Mouse (Mus musculus): Measurements from ENCODE around the gene Tiam2. TPM values are rescaled to one million over a fixed set of nuclear protein-coding genes. Genes with fewer than 3 reads are reported as not detected.

The Tiam2 gene
- total and polyA plus RNA-seq, 3 experiments: 0.42 to 1.9 TPM; not detected in 1

GRCm38 (mm10) chr17:3442526-3443401 lies 116.4 kb downstream of the Tiam2 start:
- no peak overlapping the region for H3K9ac ChIP-seq (ENCODE audit: control insufficient read depth, low read depth, low read length, poor library complexity, severe bottlenecking)
- H3K4me1 ChIP-seq (ENCODE audit: control insufficient read depth in 1 of 2, insufficient read depth in 2 of 2, low read length in 2 of 2): peaks cover 0 to 7% of the 10 kb centered on the region in 2 experiments; a peak in 1 of 4 replicates
- H3K79me2 ChIP-seq (ENCODE audit: control insufficient read depth, insufficient read depth, low read length, poor library complexity): no peaks in the 10 kb centered on the region
- no peaks in the 10 kb centered on the region for H3K9me3 ChIP-seq (replicated peaks; ENCODE audit: insufficient read depth, low read length)
- no peak for DNase-seq (ENCODE audit: low read depth, low spot score)
- peaks cover 12 to 14% of the 10 kb centered on the region in 2 experiments for H3K27me3 ChIP-seq (ENCODE audit: control insufficient read depth in 1 of 2, insufficient read depth in 2 of 2, low read length in 2 of 2)
- TF ChIP-seq ZC3H11A (IDR thresholded peaks at IDR 0.05; ENCODE audit: low read depth, low read length): no peak
- TF ChIP-seq TCF12 (IDR thresholded peaks at IDR 0.05; ENCODE audit: low read depth, low read length): no peak
- H3K36me3 ChIP-seq (ENCODE audit: control insufficient read depth in 1 of 2, insufficient read depth in 2 of 2, low read length in 2 of 2): peaks cover 0 to 2% of the 10 kb centered on the region in 2 experiments; a peak in 2 of 4 replicates
- H3K4me3 ChIP-seq (ENCODE audit: control insufficient read depth in 1 of 2, insufficient read depth in 1 of 2, low read depth in 2 of 2, low read length in 2 of 2): no peak overlapping the region
- no peak overlapping the region for H3K27ac ChIP-seq (ENCODE audit: control insufficient read depth, low read depth, low read length)

- peaks cover 0 to 2% of the 10 kb centered on the region in 2 experiments; a peak in 2 of 4 replicates for H3K36me3 ChIP-seq (ENCODE audit: control insufficient read depth in 1 of 2, insufficient read depth in 2 of 2, low read length in 2 of 2)
- TF ChIP-seq UBTF (IDR thresholded peaks at IDR 0.05; ENCODE audit: borderline replicate concordance, insufficient read depth, low read depth, low read length) (no peak), RAD21 (IDR thresholded peaks at IDR 0.05; ENCODE audit: low read depth, low read length) (peak; percentile 71), CTCF (IDR thresholded peaks at IDR 0.05 in 2 of 3, conservative IDR thresholded peaks at IDR 0.05 in 1 of 3; ENCODE audit: control insufficient read depth in 1 of 3, insufficient read depth in 1 of 3, low read depth in 2 of 3, low read length in 3 of 3, poor library complexity in 1 of 3, severe bottlenecking in 1 of 3) (peak in 2 of 3 experiments; percentile 21 to 77; a peak in 4 of 6 replicates), RCOR1 (IDR thresholded peaks at IDR 0.05; ENCODE audit: low read depth, low read length) (0 out of 2 replicates have a peak, but pooled peaks have one; percentile 3), MXI1 (IDR thresholded peaks at IDR 0.05; ENCODE audit: low read depth, low read length) (no peak), ZC3H11A (IDR thresholded peaks at IDR 0.05; ENCODE audit: low read depth, low read length) (peak; percentile 71), SMC3 (IDR thresholded peaks at IDR 0.05; ENCODE audit: low read depth, low read length) (peak; percentile 81)
- H3K4me1 ChIP-seq (ENCODE audit: control insufficient read depth in 1 of 2, insufficient read depth in 2 of 2, low read length in 2 of 2): peaks cover 0 to 7% of the 10 kb centered on the region in 2 experiments; a peak in 1 of 4 replicates
- no peaks in the 10 kb centered on the region for H3K9me3 ChIP-seq (replicated peaks; ENCODE audit: insufficient read depth, low read length)
- peak; percentile 83 for DNase-seq (ENCODE audit: low read depth, low spot score)
- H3K9ac ChIP-seq (ENCODE audit: control insufficient read depth, low read depth, low read length, poor library complexity, severe bottlenecking): no peak overlapping the region
- H3K79me2 ChIP-seq (ENCODE audit: control insufficient read depth, insufficient read depth, low read length, poor library complexity): no peaks in the 10 kb centered on the region
- H3K4me3 ChIP-seq (ENCODE audit: control insufficient read depth in 1 of 2, insufficient read depth in 1 of 2, low read depth in 2 of 2, low read length in 2 of 2): no peak overlapping the region
- no peak overlapping the region for H3K27ac ChIP-seq (ENCODE audit: control insufficient read depth, low read depth, low read length)
- peaks cover 1 to 3% of the 10 kb centered on the region in 2 experiments; a peak in 3 of 4 replicates for H3K27me3 ChIP-seq (ENCODE audit: control insufficient read depth in 1 of 2, insufficient read depth in 2 of 2, low read length in 2 of 2)
Measured at GRCm38 (mm10) chr17:3446191-3446950, 120.0 kb downstream of the Tiam2 start.

GRCm38 (mm10) chr17:3448725-3449124 lies 122.4 kb downstream of the Tiam2 start:
- no peak overlapping the region for H3K9ac ChIP-seq (ENCODE audit: control insufficient read depth, low read depth, low read length, poor library complexity, severe bottlenecking)
- peaks cover 0 to 2% of the 10 kb centered on the region in 2 experiments; a peak in 2 of 4 replicates for H3K36me3 ChIP-seq (ENCODE audit: control insufficient read depth in 1 of 2, insufficient read depth in 2 of 2, low read length in 2 of 2)
- no peak overlapping the region for H3K4me3 ChIP-seq (ENCODE audit: control insufficient read depth in 1 of 2, insufficient read depth in 1 of 2, low read depth in 2 of 2, low read length in 2 of 2)
- H3K27me3 ChIP-seq (ENCODE audit: control insufficient read depth in 1 of 2, insufficient read depth in 2 of 2, low read length in 2 of 2): no peaks in the 10 kb centered on the region
- H3K4me1 ChIP-seq (ENCODE audit: control insufficient read depth in 1 of 2, insufficient read depth in 2 of 2, low read length in 2 of 2): peaks cover 0 to 7% of the 10 kb centered on the region in 2 experiments; a peak in 1 of 4 replicates
- no peak overlapping the region for H3K27ac ChIP-seq (ENCODE audit: control insufficient read depth, low read depth, low read length)
- peak; percentile 84 for DNase-seq (ENCODE audit: low read depth, low spot score)
- TF ChIP-seq CTCF (IDR thresholded peaks at IDR 0.05 in 2 of 3, conservative IDR thresholded peaks at IDR 0.05 in 1 of 3; ENCODE audit: control insufficient read depth in 1 of 3, insufficient read depth in 1 of 3, low read depth in 2 of 3, low read length in 3 of 3, poor library complexity in 1 of 3, severe bottlenecking in 1 of 3) (peak; percentile 66 to 95 (median 78)), MYB (IDR thresholded peaks at IDR 0.05; ENCODE audit: low read depth, low read length) (no peak), RAD21 (IDR thresholded peaks at IDR 0.05; ENCODE audit: low read depth, low read length) (peak; percentile 85), SMC3 (IDR thresholded peaks at IDR 0.05; ENCODE audit: low read depth, low read length) (peak; percentile 95), ZC3H11A (IDR thresholded peaks at IDR 0.05; ENCODE audit: low read depth, low read length) (peak; percentile 83), JUND (IDR thresholded peaks at IDR 0.05; ENCODE audit: low read depth, low read length) (no peak), TBP (IDR thresholded peaks at IDR 0.05; ENCODE audit: low read depth, low read length) (0 out of 2 replicates have a peak, but pooled peaks have one; percentile 35), ZKSCAN1 (IDR thresholded peaks at IDR 0.05; ENCODE audit: low read depth, low read length) (no peak), CHD1 (IDR thresholded peaks at IDR 0.05; ENCODE audit: low read depth, low read length) (no peak), ZMIZ1 (IDR thresholded peaks at IDR 0.05; ENCODE audit: low read depth, low read length) (no peak)
- H3K9me3 ChIP-seq (replicated peaks; ENCODE audit: insufficient read depth, low read length): no peaks in the 10 kb centered on the region
- no peaks in the 10 kb centered on the region for H3K79me2 ChIP-seq (ENCODE audit: control insufficient read depth, insufficient read depth, low read length, poor library complexity)

Data from MEL (cell line).